Mouse (Mus musculus): ENCODE measurements at regions not wholly inside any gene's neighbourhood (a gene's known extent, or its start where the extent isn't known, plus 50 kb on each side); places are given as distances from the start of the nearest gene placed in this dataset.
"Not testable (repeated sequence)": the region's sequence is repeated elsewhere in the genome, so short reads cannot be mapped to it uniquely, and the experiment has no call there.

- DNase-seq (ENCODE audit: low read depth, low spot score) = no peak
Observed at GRCm38 (mm10) chr6:25101761-25102160, 145.7 kb upstream of the Tmem229a start.

GRCm38 (mm10) chr6:25087167-25087566 lies 131.1 kb upstream of the Tmem229a start:
- DNase-seq (ENCODE audit: low read depth, low spot score) = no peak

- peak; percentile 82 for DNase-seq (ENCODE audit: low read depth, low spot score)
Observed at GRCm38 (mm10) chr6:25085871-25086270, 129.8 kb upstream of the Tmem229a start.

- DNase-seq (ENCODE audit: low read depth, low spot score) = not testable (repeated sequence)
Observed at GRCm38 (mm10) chr6:25085296-25085695, 129.2 kb upstream of the Tmem229a start.

GRCm38 (mm10) chr6:25065913-25066312 lies 109.8 kb upstream of the Tmem229a start:
- peak; percentile 89 for DNase-seq (ENCODE audit: low read depth, low spot score)

GRCm38 (mm10) chr6:25032878-25033509 lies 76.9 kb upstream of the Tmem229a start:
- DNase-seq (ENCODE audit: low read depth, low spot score) = peak; percentile 90

GRCm38 (mm10) chr6:25026953-25027352 lies 70.9 kb upstream of the Tmem229a start:
- DNase-seq (ENCODE audit: low read depth, low spot score) = no peak

- DNase-seq (ENCODE audit: low read depth, low spot score) = peak; percentile 38
Observed at GRCm38 (mm10) chr6:25020005-25020772, 64.1 kb upstream of the Tmem229a start.

- DNase-seq (ENCODE audit: low read depth, low spot score) = no peak
Observed at GRCm38 (mm10) chr6:25013288-25013606, 57.1 kb upstream of the Tmem229a start.

- DNase-seq (ENCODE audit: low read depth, low spot score) = no peak
Observed at GRCm38 (mm10) chr6:25012376-25013287, 56.5 kb upstream of the Tmem229a start.

GRCm38 (mm10) chr6:25008856-25009255 lies 52.8 kb upstream of the Tmem229a start:
- DNase-seq (ENCODE audit: low read depth, low spot score) = not testable (repeated sequence)

All from ES-CJ7 (cell line).